Mouse (Mus musculus): ENCODE data around the gene Apoe. TPM values are rescaled to one million over a fixed set of nuclear protein-coding genes. Genes with fewer than 3 reads are reported as not detected.

Apoe gene
- polyA plus RNA-seq, 1 experiment from 2014 or later, result 515 TPM

Other genes with a start within 250 kb of the Apoe start
- 7.8 and 7.9 TPM in 2 replicates for gene Mark4, start 240.4 kb downstream of the Apoe start, polyA plus RNA-seq (2015; fragmentation: Nextera tagmentation; extraction: Ambion mirVana)
- gene Exoc3l2, start 235.9 kb downstream of the Apoe start, polyA plus RNA-seq (2015; fragmentation: Nextera tagmentation; extraction: Ambion mirVana), result 0.94 and 1.3 TPM in 2 replicates
- gene Bloc1s3, start 190.8 kb downstream of the Apoe start, polyA plus RNA-seq (2015; fragmentation: Nextera tagmentation; extraction: Ambion mirVana), result 2.2 and 2.4 TPM in 2 replicates
- gene Trappc6a, start 190.8 kb downstream of the Apoe start, polyA plus RNA-seq (2015; fragmentation: Nextera tagmentation; extraction: Ambion mirVana), result 103 and 105 TPM in 2 replicates
- gene Nkpd1, start 181.3 kb downstream of the Apoe start, polyA plus RNA-seq (2015; fragmentation: Nextera tagmentation; extraction: Ambion mirVana), result 0.30 and 0.83 TPM in 2 replicates
- gene Ppp1r37, start 136.1 kb downstream of the Apoe start, polyA plus RNA-seq (2015; fragmentation: Nextera tagmentation; extraction: Ambion mirVana), result 25.3 and 28.2 TPM in 2 replicates
- 1.7 and 2.6 TPM in 2 replicates for gene Zfp296, start 121.9 kb downstream of the Apoe start, polyA plus RNA-seq (2015; fragmentation: Nextera tagmentation; extraction: Ambion mirVana)
- 143 and 157 TPM in 2 replicates for gene Gemin7, start 121.6 kb downstream of the Apoe start, polyA plus RNA-seq (2015; fragmentation: Nextera tagmentation; extraction: Ambion mirVana)
- gene Clasrp, start 94.7 kb downstream of the Apoe start, polyA plus RNA-seq (2015; fragmentation: Nextera tagmentation; extraction: Ambion mirVana), result 44.8 and 48.3 TPM in 2 replicates
- gene Relb, start 69.8 kb downstream of the Apoe start, polyA plus RNA-seq (2015; fragmentation: Nextera tagmentation; extraction: Ambion mirVana), result 9.0 and 10.1 TPM in 2 replicates
- 79.7 and 85.8 TPM in 2 replicates for gene Clptm1, start 34.2 kb downstream of the Apoe start, polyA plus RNA-seq (2015; fragmentation: Nextera tagmentation; extraction: Ambion mirVana)
- gene Apoc2, start 21.2 kb downstream of the Apoe start, polyA plus RNA-seq (2015; fragmentation: Nextera tagmentation; extraction: Ambion mirVana), result 47.3 and 98.1 TPM in 2 replicates
- gene Gm44805, start 17.8 kb downstream of the Apoe start, polyA plus RNA-seq (2015; fragmentation: Nextera tagmentation; extraction: Ambion mirVana), result 3.1 TPM in 1 of 2 replicates, not detected in the other
- gene Apoc4, start 17.7 kb downstream of the Apoe start, polyA plus RNA-seq (2015; fragmentation: Nextera tagmentation; extraction: Ambion mirVana), result 8.0 and 23.5 TPM in 2 replicates
- gene Apoc1, start 6.5 kb downstream of the Apoe start, polyA plus RNA-seq (2015; fragmentation: Nextera tagmentation; extraction: Ambion mirVana), result 36.2 and 52.7 TPM in 2 replicates
- gene Tomm40, start 16.2 kb upstream of the Apoe start, polyA plus RNA-seq (2015; fragmentation: Nextera tagmentation; extraction: Ambion mirVana), result 161 and 181 TPM in 2 replicates
- gene Nectin2, start 51.3 kb upstream of the Apoe start, polyA plus RNA-seq (2015; fragmentation: Nextera tagmentation; extraction: Ambion mirVana), result 129 and 136 TPM in 2 replicates
- gene Bcam, start 71.8 kb upstream of the Apoe start, polyA plus RNA-seq (2015; fragmentation: Nextera tagmentation; extraction: Ambion mirVana), result 129 and 151 TPM in 2 replicates
- gene Cblc, start 97.6 kb upstream of the Apoe start, polyA plus RNA-seq (2015; fragmentation: Nextera tagmentation; extraction: Ambion mirVana), result 24.3 and 24.6 TPM in 2 replicates
- 8.9 and 10.4 TPM in 2 replicates for gene Bcl3, start 123.6 kb upstream of the Apoe start, polyA plus RNA-seq (2015; fragmentation: Nextera tagmentation; extraction: Ambion mirVana)
- 0.39 TPM in 1 of 2 replicates, not detected in the other for gene Gm19345, start 152.8 kb upstream of the Apoe start, polyA plus RNA-seq (2015; fragmentation: Nextera tagmentation; extraction: Ambion mirVana)
- 0.09 TPM in 1 of 2 replicates, not detected in the other for gene Ceacam16, start 162.1 kb upstream of the Apoe start, polyA plus RNA-seq (2015; fragmentation: Nextera tagmentation; extraction: Ambion mirVana)
- gene Ceacam19, start 188.8 kb upstream of the Apoe start, polyA plus RNA-seq (2015; fragmentation: Nextera tagmentation; extraction: Ambion mirVana), result 0.64 and 1.1 TPM in 2 replicates
- 12.8 and 13.9 TPM in 2 replicates for gene Pvr, start 222.0 kb upstream of the Apoe start, polyA plus RNA-seq (2015; fragmentation: Nextera tagmentation; extraction: Ambion mirVana)

Measured in stomach, embryonic 15.5 days (tissue).